Mouse (Mus musculus) limb, embryonic 15.5 days (tissue): ENCODE measurements around the gene Clcn3. TPM values are rescaled to one million over a fixed set of nuclear protein-coding genes. Genes with fewer than 3 reads are reported as not detected.

Experiments used
- ATAC-seq: fragments of 200-750 bp; cut with Nextera tagmentation; 2 replicates; pipeline ENCODE4 v1.8.0; 2017; ENCODE audit warnings: low read depth, moderate TSS enrichment; ENCODE audit not compliant: insufficient number of reproducible peaks, low FRiP score, low TSS enrichment
- H3K27ac ChIP-seq: fragments of 300-500 bp; sonication (generic); 2 replicates; pipeline ENCODE4 v1.5.1; 2015; ENCODE audit warnings: moderate library complexity, mild to moderate bottlenecking, inconsistent platforms
- H3K27me3 ChIP-seq: fragments of 300-500 bp; sonication (generic); 2 replicates; pipeline ENCODE4 v1.6.1; 2015; ENCODE audit warnings: inconsistent platforms
- H3K36me3 ChIP-seq: fragments of 300-500 bp; sonication (generic); 2 replicates; pipeline ENCODE4 v1.6.1; 2015; ENCODE audit warnings: inconsistent platforms
- H3K4me1 ChIP-seq: fragments of 300-500 bp; sonication (generic); 2 replicates; pipeline ENCODE4 v1.6.1; 2015; ENCODE audit warnings: inconsistent platforms
- H3K4me2 ChIP-seq: fragments of 300-500 bp; sonication (generic); 2 replicates; pipeline ENCODE4 v1.6.1; 2015; ENCODE audit warnings: mild to moderate bottlenecking, inconsistent platforms
- H3K4me3 ChIP-seq: fragments of 300-500 bp; sonication (generic); 2 replicates; pipeline ENCODE4 v1.5.1; 2015; ENCODE audit warnings: mild to moderate bottlenecking, inconsistent platforms
- H3K9ac ChIP-seq: fragments of 300-500 bp; sonication (generic); 2 replicates; pipeline ENCODE4 v1.6.1; 2015; ENCODE audit warnings: inconsistent platforms
- H3K9me3 ChIP-seq: fragments of 300-500 bp; sonication (generic); 2 replicates; pipeline ENCODE4 v1.6.1; 2016; ENCODE audit warnings: inconsistent platforms
- WGBS: fragments of 180-500 bp; shearing (Covaris S2); methylation state at CpG from one replicate; pipeline ENCODE4 v1.1.7; 2015; 5-methylcytosine and 5-hydroxymethylcytosine counted together
- polyA plus RNA-seq: library from polyadenylated mRNA; unstranded; fragments of >200 nt; fragmentation: Nextera tagmentation; extraction: Ambion mirVana; gene quantifications from 2 replicates; pipeline ENCODE4 v1.2.1, GENCODE M21; 2015

The Clcn3 gene
- polyA plus RNA-seq, 1 experiment from 2014 or later: 17.8 TPM

GRCm38 (mm10) chr8:60973448-60973847 lies 9.7 kb downstream of the Clcn3 start:
- Histone ChIP-seq H3K4me3 (no peak overlapping the region), H3K27me3 (no peaks in the 10 kb centered on the region), H3K9me3 (no peaks in the 10 kb centered on the region), H3K27ac (no peak overlapping the region), H3K36me3 (no peaks in the 10 kb centered on the region), H3K9ac (no peak overlapping the region), H3K4me1 (no peaks in the 10 kb centered on the region), H3K4me2 (no peak overlapping the region)
- ATAC-seq: no peak
- WGBS: 83% methylated on average over 2 of the region's 2 CpGs

GRCm38 (mm10) chr8:60971808-60972207 lies 11.3 kb downstream of the Clcn3 start:
- ATAC-seq: no peak
- no peak overlapping the region for H3K4me3 ChIP-seq
- H3K36me3 ChIP-seq: no peaks in the 10 kb centered on the region
- no peaks in the 10 kb centered on the region for H3K27me3 ChIP-seq
- H3K4me2 ChIP-seq: no peak overlapping the region
- no peak overlapping the region for H3K9ac ChIP-seq
- H3K4me1 ChIP-seq: no peaks in the 10 kb centered on the region
- H3K9me3 ChIP-seq: no peaks in the 10 kb centered on the region
- WGBS: 44% methylated on average over 4 of the region's 4 CpGs
- no peak overlapping the region for H3K27ac ChIP-seq

- H3K27me3 ChIP-seq: no peaks in the 10 kb centered on the region
- H3K9ac ChIP-seq: no peak overlapping the region
- H3K4me1 ChIP-seq: no peaks in the 10 kb centered on the region
- 38% methylated on average over 2 of the region's 2 CpGs for WGBS
- no peak overlapping the region for H3K27ac ChIP-seq
- H3K4me2 ChIP-seq: no peak overlapping the region
- no peaks in the 10 kb centered on the region for H3K36me3 ChIP-seq
- H3K4me3 ChIP-seq: no peak overlapping the region
- H3K9me3 ChIP-seq: no peaks in the 10 kb centered on the region
- ATAC-seq: no peak
Observed at GRCm38 (mm10) chr8:60969091-60969490, 14.0 kb downstream of the Clcn3 start.

GRCm38 (mm10) chr8:60965741-60966140 lies 17.4 kb downstream of the Clcn3 start:
- ATAC-seq: no peak
- H3K4me1 ChIP-seq: no peaks in the 10 kb centered on the region; the same call in 1 of the 2 replicates
- no peaks in the 10 kb centered on the region for H3K27me3 ChIP-seq
- WGBS: 47% methylated on average over 3 of the region's 3 CpGs
- no peaks in the 10 kb centered on the region for H3K9me3 ChIP-seq
- H3K36me3 ChIP-seq: no peaks in the 10 kb centered on the region
- no peak overlapping the region for H3K4me2 ChIP-seq
- no peak overlapping the region for H3K9ac ChIP-seq
- no peak overlapping the region for H3K27ac ChIP-seq
- H3K4me3 ChIP-seq: no peak overlapping the region

- Histone ChIP-seq H3K27me3 (no peaks in the 10 kb centered on the region), H3K9ac (no peak overlapping the region), H3K4me2 (no peak overlapping the region), H3K4me3 (no peak overlapping the region), H3K9me3 (no peaks in the 10 kb centered on the region), H3K27ac (no peak overlapping the region), H3K4me1 (no peaks in the 10 kb centered on the region; the same call in 1 of the 2 replicates), H3K36me3 (no peaks in the 10 kb centered on the region)
- ATAC-seq: no peak
- WGBS: 57% methylated on average over 6 of the region's 6 CpGs
Observed at GRCm38 (mm10) chr8:60965306-60965705, 17.8 kb downstream of the Clcn3 start.

GRCm38 (mm10) chr8:60964518-60964917 lies 18.6 kb downstream of the Clcn3 start:
- Histone ChIP-seq H3K4me3 (no peak overlapping the region), H3K27me3 (no peaks in the 10 kb centered on the region), H3K36me3 (no peaks in the 10 kb centered on the region), H3K4me1 (no peaks in the 10 kb centered on the region; the same call in 1 of the 2 replicates), H3K9ac (no peak overlapping the region), H3K4me2 (no peak overlapping the region), H3K9me3 (no peaks in the 10 kb centered on the region), H3K27ac (no peak overlapping the region)
- 79% methylated on average over 4 of the region's 4 CpGs for WGBS
- ATAC-seq: no peak

- no peak for ATAC-seq
- H3K4me3 ChIP-seq: no peak overlapping the region
Observed at GRCm38 (mm10) chr8:60963931-60964330, 19.2 kb downstream of the Clcn3 start.

GRCm38 (mm10) chr8:60962763-60963162 lies 20.3 kb downstream of the Clcn3 start:
- Histone ChIP-seq H3K36me3 (no peaks in the 10 kb centered on the region), H3K27me3 (no peaks in the 10 kb centered on the region), H3K4me2 (no peak overlapping the region), H3K4me3 (no peak overlapping the region), H3K9ac (no peak overlapping the region), H3K9me3 (no peaks in the 10 kb centered on the region), H3K27ac (no peak overlapping the region), H3K4me1 (no peaks in the 10 kb centered on the region; the same call in 1 of the 2 replicates)
- WGBS: 74% methylated on average over 3 of the region's 3 CpGs
- ATAC-seq: no peak

More at GRCm38 (mm10) chr8:60963931-60964330, 19.2 kb downstream of the Clcn3 start:
- no peaks in the 10 kb centered on the region; the same call in 1 of the 2 replicates for H3K4me1 ChIP-seq
- WGBS: 64% methylated on average over 2 of the region's 2 CpGs
- no peaks in the 10 kb centered on the region for H3K36me3 ChIP-seq
- no peaks in the 10 kb centered on the region for H3K9me3 ChIP-seq
- H3K4me2 ChIP-seq: no peak overlapping the region
- H3K27me3 ChIP-seq: no peaks in the 10 kb centered on the region
- no peak overlapping the region for H3K27ac ChIP-seq
- no peak overlapping the region for H3K9ac ChIP-seq

- H3K4me2 ChIP-seq: no peak overlapping the region
- 85% methylated on average over 7 of the region's 7 CpGs for WGBS
- no peaks in the 10 kb centered on the region for H3K27me3 ChIP-seq
- no peak overlapping the region for H3K27ac ChIP-seq
- H3K36me3 ChIP-seq: no peaks in the 10 kb centered on the region
- no peak overlapping the region for H3K9ac ChIP-seq
- no peak overlapping the region for H3K4me3 ChIP-seq
- H3K9me3 ChIP-seq: no peaks in the 10 kb centered on the region
- ATAC-seq: no peak
- H3K4me1 ChIP-seq: peaks cover 4% of the 10 kb centered on the region; the same call in 1 of the 2 replicates
Observed at GRCm38 (mm10) chr8:60956847-60957246, 26.3 kb downstream of the Clcn3 start.

- ATAC-seq: peak; percentile 95
- Histone ChIP-seq H3K27me3 (no peaks in the 10 kb centered on the region), H3K4me2 (peak overlapping the region; percentile 57), H3K4me1 (0 out of 2 replicates have a peak, but pooled peaks cover 4% of the 10 kb centered on the region), H3K9ac (0 out of 2 replicates have a peak overlapping the region, but pooled peaks have one; percentile 33), H3K4me3 (peak overlapping the region; percentile 41), H3K36me3 (no peaks in the 10 kb centered on the region), H3K9me3 (no peaks in the 10 kb centered on the region), H3K27ac (peak overlapping the region; percentile 88)
- 3% methylated on average over 15 of the region's 15 CpGs for WGBS
Observed at GRCm38 (mm10) chr8:60954281-60955014, 28.7 kb downstream of the Clcn3 start.

GRCm38 (mm10) chr8:60952803-60953202 lies 30.3 kb downstream of the Clcn3 start:
- 74% methylated on average over 5 of the region's 5 CpGs for WGBS

GRCm38 (mm10) chr8:60951757-60952156 lies 31.3 kb downstream of the Clcn3 start:
- no peaks in the 10 kb centered on the region for H3K27me3 ChIP-seq
- H3K4me3 ChIP-seq: no peak overlapping the region
- no peaks in the 10 kb centered on the region for H3K36me3 ChIP-seq
- no peak overlapping the region for H3K4me2 ChIP-seq
- 90% methylated on average over 1 of the region's 1 CpGs for WGBS
- no peak for ATAC-seq
- H3K4me1 ChIP-seq: 0 out of 2 replicates have a peak, but pooled peaks cover 4% of the 10 kb centered on the region
- no peak overlapping the region for H3K9ac ChIP-seq
- H3K9me3 ChIP-seq: no peaks in the 10 kb centered on the region
- no peak overlapping the region for H3K27ac ChIP-seq

More at GRCm38 (mm10) chr8:60952803-60953202, 30.3 kb downstream of the Clcn3 start:
- Histone ChIP-seq H3K4me3 (no peak overlapping the region), H3K36me3 (no peaks in the 10 kb centered on the region), H3K27ac (no peak overlapping the region), H3K4me2 (no peak overlapping the region), H3K9me3 (no peaks in the 10 kb centered on the region), H3K9ac (no peak overlapping the region), H3K4me1 (0 out of 2 replicates have a peak, but pooled peaks cover 4% of the 10 kb centered on the region), H3K27me3 (no peaks in the 10 kb centered on the region)
- no peak for ATAC-seq
